Mouse (Mus musculus): ENCODE data around the gene Eral1.

DNA sequence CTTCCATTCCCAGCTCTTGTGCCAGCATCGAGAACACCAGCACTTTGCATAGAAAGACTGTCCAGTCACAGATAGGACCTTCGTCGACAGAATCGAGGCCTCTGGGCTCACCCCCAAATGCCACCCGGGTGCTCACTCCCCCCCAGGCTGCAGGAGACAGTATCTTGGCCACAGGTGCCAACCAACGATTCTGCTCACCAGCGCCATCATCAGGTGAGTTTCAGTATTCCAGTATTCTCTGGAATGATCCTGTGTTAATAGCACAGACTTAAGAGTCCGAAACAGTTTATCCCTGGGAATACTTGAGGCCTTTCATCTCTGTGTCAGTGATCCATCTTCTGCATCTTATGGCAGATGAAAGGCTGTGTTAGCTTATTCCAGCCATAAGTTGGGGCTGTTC is 56.6 kb downstream of the Eral1 start:
- TF ChIP-seq CTCF (IDR thresholded peaks at IDR 0.05; ENCODE audit: borderline replicate concordance, insufficient read depth, low read length), result peak; percentile 21; the same call in 1 of the 2 replicates
- no peak for TF ChIP-seq POLR2A (IDR thresholded peaks at IDR 0.05; ENCODE audit: low read depth, low read length)

Measured in embryonic fibroblast, embryonic 13.5 days (primary cell).